In the genomic region with DNA sequence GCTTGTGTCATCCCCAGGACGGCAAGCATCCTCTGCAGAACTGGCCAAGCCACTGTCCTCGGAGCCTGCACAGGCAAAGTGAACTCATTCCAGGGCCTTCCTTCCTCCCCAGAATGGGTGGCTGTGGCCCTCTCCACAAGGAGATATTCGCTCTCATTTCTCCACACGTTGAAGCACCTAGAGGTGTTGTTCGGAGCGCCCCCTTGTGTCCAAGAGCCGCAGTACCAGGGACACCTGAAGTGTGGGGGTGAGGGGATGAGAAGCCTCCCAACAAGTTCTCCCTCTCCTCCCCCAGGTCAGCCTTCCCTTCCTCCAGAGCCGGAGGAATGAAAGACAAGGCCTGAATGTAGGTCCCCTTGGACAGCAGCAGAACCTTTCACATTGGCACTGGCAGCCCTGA, we compare ENCODE assay signal across 8 mouse cellular contexts.
DNase-seq lines count a peak whose midpoint lies in the region; ATAC-seq and TF ChIP-seq lines count a peak whose summit lies in the region.

No protein-coding gene starts in this region.

- H3K27ac ChIP-seq in layer of hippocampus, adult 2 months, result 0 out of 2 replicates have a peak overlapping the region, but pooled peaks have one; percentile 18

- peak; percentile 73 for ATAC-seq in megakaryocyte progenitor cell, adult 5-6 weeks (replicated peaks; ENCODE audit: poor library complexity)

- H3K4me3 ChIP-seq in layer of hippocampus, adult 2 months, result no peak overlapping the region

- DNase-seq in CD8-positive naive resting alpha-beta T cell, adult 2 months (ENCODE audit: low read depth in 2 of 2, low spot score in 2 of 2), result peak; percentile 37 to 69
- peak; percentile 56 to 84 for DNase-seq in adrenal gland, adult (ENCODE audit: inconsistent age in 2 of 2, low spot score in 1 of 2)
- peak; percentile 70 for DNase-seq in embryo, embryonic 9.5 days (ENCODE audit: extremely low spot score)
- peak; percentile 46 for DNase-seq in heart, adult 8-10 months (ENCODE audit: low spot score)
- peak; percentile 59 to 76 for DNase-seq in layer of hippocampus, adult 2 months (ENCODE audit: low spot score in 2 of 2)
- DNase-seq in right cerebral cortex, postnatal 10 days (ENCODE audit: low spot score in 2 of 2), result peak; percentile 74 to 83
- peak; percentile 49 for DNase-seq in urinary bladder, postnatal 10 days (ENCODE audit: low spot score)

- peak; percentile 92 for TF ChIP-seq CTCF in layer of hippocampus, adult 2 months (conservative IDR thresholded peaks at IDR 0.05)
